Comparison of ENCODE assay signal across 9 mouse cellular contexts in genomic region chr15:97606232-97606629, GRCm38 (mm10).
DNase-seq lines count a peak whose midpoint lies in the region; ATAC-seq and TF ChIP-seq lines count a peak whose summit lies in the region.
"Had no signal": no experiment of that assay in that cellular context is flagged by ENCODE, and none has a peak within 500 bp of the region (broad histone marks: within the 10 kb centered on the region; RNA-seq: fewer than 3 reads in every experiment).

No protein-coding gene starts in this region.

- H3K36me3 ChIP-seq in heart, postnatal 0 days (replicated peaks; ENCODE audit: control insufficient read depth, insufficient read depth, low read length) = no peaks in the 10 kb centered on the region
- H3K36me3 ChIP-seq in embryonic facial prominence, embryonic 11.5 days (replicated peaks; ENCODE audit: control insufficient read depth, insufficient read depth, low read depth, low read length) = no peaks in the 10 kb centered on the region
- H3K36me3 ChIP-seq in hindbrain, embryonic 13.5 days = no peaks in the 10 kb centered on the region
- no peaks in the 10 kb centered on the region for H3K36me3 ChIP-seq in midbrain, embryonic 12.5 days

- H3K9ac ChIP-seq in heart, postnatal 0 days (replicated peaks; ENCODE audit: low read depth, low read length) = no peak overlapping the region
- peak overlapping the region; percentile 54 for H3K9ac ChIP-seq in embryonic facial prominence, embryonic 11.5 days (replicated peaks; ENCODE audit: low read length)
- H3K9ac ChIP-seq in hindbrain, embryonic 13.5 days = peak overlapping the region; percentile 83
- H3K9ac ChIP-seq in midbrain, embryonic 12.5 days (replicated peaks) = peak overlapping the region; percentile 49

- no peak for TF ChIP-seq CTCF in heart, postnatal 0 days (IDR thresholded peaks at IDR 0.05; ENCODE audit: low read depth)

- no peaks in the 10 kb centered on the region for H3K4me1 ChIP-seq in heart, postnatal 0 days (ENCODE audit: control insufficient read depth, insufficient read depth)
- no peaks in the 10 kb centered on the region; the same call in 1 of the 2 replicates for H3K4me1 ChIP-seq in embryonic facial prominence, embryonic 11.5 days (ENCODE audit: control insufficient read depth, insufficient read depth, low read length)
- H3K4me1 ChIP-seq in hindbrain, embryonic 13.5 days (replicated peaks) = peaks cover 25% of the 10 kb centered on the region
- H3K4me1 ChIP-seq in midbrain, embryonic 12.5 days = peaks cover 13% of the 10 kb centered on the region

- no peak overlapping the region for H3K27ac ChIP-seq in heart, postnatal 0 days (ENCODE audit: low read depth)
- H3K27ac ChIP-seq in embryonic facial prominence, embryonic 11.5 days (replicated peaks; ENCODE audit: low read depth, low read length) = no peak overlapping the region
- peak overlapping the region; percentile 98 for H3K27ac ChIP-seq in hindbrain, embryonic 13.5 days
- H3K27ac ChIP-seq in midbrain, embryonic 12.5 days (replicated peaks) = peak overlapping the region; percentile 93

- no peak overlapping the region for H3K4me3 ChIP-seq in heart, postnatal 0 days (ENCODE audit: low read depth, low read length)
- H3K4me3 ChIP-seq in embryonic facial prominence, embryonic 11.5 days (ENCODE audit: low read depth, low read length) = peak overlapping the region; percentile 30
- H3K4me3 ChIP-seq in hindbrain, embryonic 13.5 days = peak overlapping the region; percentile 40
- H3K4me3 ChIP-seq in midbrain, embryonic 12.5 days = peak overlapping the region; percentile 41
- H3K4me3 ChIP-seq: erythroblast, embryonic 14.5 days had no signal

- no peak for DNase-seq in heart, postnatal 0 days (ENCODE audit: low spot score)
- no peak for DNase-seq in heart, adult 9 months (ENCODE audit: low spot score in 2 of 2)
- no peak for DNase-seq in embryonic facial prominence, embryonic 11.5 days (ENCODE audit: low spot score)

- 48% methylated on average over 6 of the region's 6 CpGs for WGBS in heart, postnatal 0 days
- WGBS in embryonic facial prominence, embryonic 11.5 days = 34% methylated on average over 6 of the region's 6 CpGs
- 31% methylated on average over 6 of the region's 6 CpGs for WGBS in hindbrain, embryonic 13.5 days
- 30% methylated on average over 6 of the region's 6 CpGs for WGBS in midbrain, embryonic 12.5 days

- peak overlapping the region; percentile 42; the same call in 1 of the 2 replicates for H3K4me2 ChIP-seq in heart, postnatal 0 days (ENCODE audit: low read depth, low read length)
- peak overlapping the region; percentile 62 for H3K4me2 ChIP-seq in embryonic facial prominence, embryonic 11.5 days (ENCODE audit: low read depth, low read length)
- H3K4me2 ChIP-seq in hindbrain, embryonic 13.5 days = peak overlapping the region; percentile 71
- peak overlapping the region; percentile 61 for H3K4me2 ChIP-seq in midbrain, embryonic 12.5 days (replicated peaks)

- no peak for TF ChIP-seq EP300 in heart, postnatal 0 days (IDR thresholded peaks at IDR 0.05; ENCODE audit: low read depth)

- no peaks in the 10 kb centered on the region for H3K9me3 ChIP-seq in heart, postnatal 0 days (replicated peaks; ENCODE audit: control insufficient read depth, low read length)
- no peaks in the 10 kb centered on the region for H3K9me3 ChIP-seq in embryonic facial prominence, embryonic 11.5 days (replicated peaks; ENCODE audit: control insufficient read depth, low read length)
- no peaks in the 10 kb centered on the region for H3K9me3 ChIP-seq in hindbrain, embryonic 13.5 days
- no peaks in the 10 kb centered on the region for H3K9me3 ChIP-seq in midbrain, embryonic 12.5 days

- ATAC-seq in heart, postnatal 0 days (ENCODE audit: insufficient read depth, low read depth) = no peak
- no peak for ATAC-seq in embryonic facial prominence, embryonic 11.5 days (replicated peaks; ENCODE audit: insufficient number of reproducible peaks, low FRiP score, low TSS enrichment, low read depth)
- ATAC-seq in hindbrain, embryonic 13.5 days (ENCODE audit: low FRiP score) = peak; percentile 41
- ATAC-seq in midbrain, embryonic 12.5 days (ENCODE audit: low FRiP score, low read depth) = peak; percentile 28; the same call in 1 of the 2 replicates
- no peak for ATAC-seq in megakaryocyte, adult 5-6 weeks (ENCODE audit: poor library complexity, severe bottlenecking)
- no peak for ATAC-seq in erythroblast, adult 5-6 weeks (replicated peaks; ENCODE audit: low FRiP score, poor library complexity, severe bottlenecking)
- no peak for ATAC-seq in inflammation-experienced regulatory T-cells, adult 6 months

- 0 out of 2 replicates have a peak, but pooled peaks cover 3% of the 10 kb centered on the region for H3K27me3 ChIP-seq in heart, postnatal 0 days (ENCODE audit: control insufficient read depth, insufficient read depth, low read length)
- H3K27me3 ChIP-seq in embryonic facial prominence, embryonic 11.5 days (ENCODE audit: control insufficient read depth, insufficient read depth, low read length) = no peaks in the 10 kb centered on the region
- H3K27me3 ChIP-seq in hindbrain, embryonic 13.5 days = no peaks in the 10 kb centered on the region
- H3K27me3 ChIP-seq in midbrain, embryonic 12.5 days = peaks cover 20% of the 10 kb centered on the region

Comparison
In these comparisons a context has a peak if more than half of its experiments do, and no peak if none do; other contexts are left out.
1. ATAC-seq: peak in hindbrain, embryonic 13.5 days (single experiment) and midbrain, embryonic 12.5 days (single experiment); none in heart, postnatal 0 days (single experiment), embryonic facial prominence, embryonic 11.5 days (single experiment), megakaryocyte, adult 5-6 weeks (single experiment), erythroblast, adult 5-6 weeks (single experiment) and inflammation-experienced regulatory T-cells, adult 6 months (single experiment).
2. H3K27ac ChIP-seq: peak in hindbrain, embryonic 13.5 days (single experiment) and midbrain, embryonic 12.5 days (single experiment); none in heart, postnatal 0 days (single experiment) and embryonic facial prominence, embryonic 11.5 days (single experiment).
3. Peak in every context shown above with its lines, with median percentiles within 50 percentile points of each other: H3K4me2 ChIP-seq.